In the genomic region with DNA sequence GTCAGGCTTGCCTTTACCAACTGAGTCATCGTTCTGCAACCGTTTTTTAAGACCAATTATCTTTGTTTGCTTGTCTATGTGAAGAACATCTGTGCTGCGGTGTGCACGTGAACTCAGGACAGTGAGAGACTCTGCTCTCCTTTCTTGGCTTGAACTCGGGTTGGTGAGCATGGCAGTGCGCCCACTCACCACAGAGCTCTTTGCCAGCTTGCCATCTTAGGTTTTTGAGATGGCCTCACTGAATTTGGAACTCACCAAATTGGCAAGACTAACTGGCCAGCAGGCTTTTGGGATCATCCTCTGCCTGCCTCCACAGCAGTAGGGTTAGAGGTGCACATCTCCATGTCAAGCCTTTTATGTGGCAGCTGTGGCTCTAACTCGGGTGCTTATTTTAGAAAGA, we compare ENCODE assay signal across 13 mouse cellular contexts. TPM values are rescaled to one million over a fixed set of nuclear protein-coding genes. Genes with fewer than 3 reads are reported as not detected.
"Had no signal": no experiment of that assay in that cellular context is flagged by ENCODE, and none has a peak within 500 bp of the region (broad histone marks: within the 10 kb centered on the region; RNA-seq: fewer than 3 reads in every experiment).

No protein-coding gene starts in this region.

- H3K4me3 ChIP-seq: kidney, embryonic 15.5 days; limb, embryonic 15.5 days; midbrain, embryonic 13.5 days had no signal

- DNase-seq: kidney, postnatal 14 days; layer of hippocampus, adult 9-11 months; layer of hippocampus, postnatal 36 days; lung, adult 2 months; lung, postnatal 36 days; right cerebral cortex, adult 18-20 months; right cerebral cortex, postnatal 25 days; thymus, postnatal 4 days had no signal

- H3K27ac ChIP-seq: kidney, embryonic 15.5 days; limb, embryonic 15.5 days; liver, embryonic 14.5 days; midbrain, embryonic 13.5 days had no signal

RNA-seq across cellular contexts. Expression of a gene that starts 41.9 kb away (rescaled TPM):
- total RNA-seq: megakaryocyte progenitor cell, adult 5-6 weeks had no signal
